Mouse (Mus musculus) spleen, postnatal 36 days (tissue): ENCODE results near the gene Mreg.

ENCODE experiments used
- DNase-seq, 2 experiments: peaks; one replicate each; pipeline ENCODE4 v3.0.0; 2022; ENCODE audit warnings: low spot score in 2 of 2, mixed read lengths in 1 of 2

Gene Mreg

DNA sequence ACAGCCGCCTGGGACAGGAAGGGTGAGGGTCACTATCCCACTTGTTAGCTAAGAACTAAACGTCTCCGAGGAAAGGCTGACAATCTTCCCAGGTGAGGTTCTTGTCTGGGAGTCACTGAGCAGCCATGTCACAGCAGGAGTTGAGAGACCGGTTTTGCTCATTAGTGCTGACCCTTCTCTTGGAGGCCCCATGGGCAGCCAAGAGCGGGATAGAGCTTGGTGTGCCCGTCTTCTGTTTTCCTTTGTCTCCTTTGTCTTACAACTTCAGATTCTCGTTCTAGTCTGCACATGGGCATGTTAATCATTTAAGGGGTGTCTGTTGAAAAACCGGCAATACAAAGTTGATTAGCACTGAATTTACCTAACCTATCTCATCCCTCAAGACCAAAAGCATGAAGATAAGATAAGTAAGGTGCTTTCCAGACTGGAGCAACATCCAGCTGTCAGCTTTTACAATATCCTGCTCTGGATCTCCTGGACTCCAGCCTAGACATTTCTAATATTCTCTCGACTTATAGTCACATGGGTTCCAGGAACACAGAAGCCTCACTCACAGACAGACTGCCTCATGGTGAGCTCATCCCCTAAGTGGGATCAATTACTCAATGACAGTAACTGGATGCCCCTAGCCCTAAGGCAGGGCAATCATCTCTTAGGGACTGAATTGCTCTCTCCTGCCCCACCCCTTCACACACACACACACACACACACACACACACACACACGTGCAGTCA lies 15.3 kb downstream of the Mreg start:
- no peak for DNase-seq

DNA sequence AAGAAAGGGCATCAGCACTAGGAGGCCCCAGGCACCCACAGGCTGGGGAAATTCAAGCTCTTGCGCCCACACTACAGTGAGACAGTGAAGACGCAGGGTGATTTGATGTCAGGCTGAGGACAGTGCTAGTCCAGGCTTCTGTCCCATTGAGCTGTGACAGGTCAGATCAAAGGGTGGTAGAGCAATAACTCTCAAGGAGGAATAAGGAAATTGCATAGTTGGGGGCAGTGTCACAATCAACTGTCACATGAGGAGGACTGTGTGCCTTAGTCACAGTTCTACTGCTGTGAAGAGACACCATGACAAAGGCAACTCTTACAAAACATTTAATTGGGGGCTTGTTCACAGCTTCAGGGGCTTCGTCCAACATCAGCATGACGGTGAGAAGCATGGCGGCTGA lies 16.0 kb downstream of the Mreg start:
- DNase-seq: no peak

DNA sequence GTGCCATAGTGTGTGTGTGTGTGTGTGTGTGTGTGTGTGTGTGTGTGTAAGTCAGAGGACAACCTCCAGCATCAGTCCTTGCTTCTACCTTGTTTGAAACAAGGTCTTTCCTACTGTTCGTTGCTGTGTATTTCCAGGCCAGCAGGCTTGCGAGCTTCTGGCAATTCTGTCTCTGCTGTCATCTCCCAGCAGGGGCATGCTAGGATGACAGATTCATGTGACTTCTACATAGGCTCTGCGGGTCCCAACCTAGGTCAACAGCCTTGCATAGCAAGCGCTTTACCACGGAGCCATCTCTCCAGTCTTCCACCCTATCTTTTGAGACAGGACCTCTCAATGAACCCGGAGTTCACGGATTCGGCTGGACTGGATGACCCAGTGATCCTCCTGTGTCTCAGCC lies 20.7 kb downstream of the Mreg start:
- DNase-seq: no peak

DNA sequence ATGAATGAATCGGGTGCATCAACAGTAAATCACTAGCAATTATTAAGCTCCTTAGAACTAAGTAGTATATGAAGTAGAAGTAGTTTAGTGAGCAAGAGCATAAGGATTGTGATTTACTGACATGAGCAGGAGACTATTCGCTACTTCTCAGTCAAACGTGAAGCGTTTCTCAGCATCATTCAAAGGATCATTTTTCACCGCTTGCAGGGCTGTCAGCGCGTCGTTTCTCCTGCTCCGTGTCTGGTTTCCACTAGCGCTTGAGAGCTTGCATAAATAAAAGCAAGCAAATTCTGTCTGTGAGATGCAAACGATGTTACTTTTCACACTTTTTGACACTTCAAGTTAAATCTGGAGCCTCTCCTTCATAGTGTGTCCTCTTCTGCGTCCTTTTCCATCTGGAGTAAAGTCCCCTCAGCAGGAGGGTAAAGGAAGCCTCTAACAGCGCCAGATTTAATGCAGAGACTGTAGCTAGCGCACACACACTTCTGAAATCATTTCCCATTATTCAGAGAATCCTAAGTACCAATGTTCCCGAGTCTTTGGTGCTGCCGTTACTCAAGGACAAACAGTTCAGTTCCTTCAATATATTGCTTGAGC lies 23.9 kb downstream of the Mreg start:
- DNase-seq: no peak

DNA sequence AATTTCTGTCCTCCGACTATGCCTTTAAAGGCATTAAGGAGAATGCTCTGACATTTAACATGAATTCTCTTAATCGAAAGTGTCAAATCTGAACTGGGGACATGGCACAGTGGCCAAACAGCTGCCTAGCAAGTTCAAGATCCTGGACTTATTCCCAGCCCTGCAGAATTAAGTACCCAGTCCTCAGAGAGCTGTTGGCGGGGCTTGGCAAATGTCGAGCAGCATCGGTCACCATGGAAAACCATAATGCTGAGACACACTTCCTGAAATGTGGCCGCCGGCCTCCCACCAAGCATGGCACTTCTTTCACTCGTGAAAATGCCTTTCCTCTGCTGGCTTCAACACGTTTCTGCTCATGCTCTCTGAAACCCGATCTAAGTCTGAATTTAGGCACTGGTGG lies 24.6 kb downstream of the Mreg start:
- no peak for DNase-seq

DNA sequence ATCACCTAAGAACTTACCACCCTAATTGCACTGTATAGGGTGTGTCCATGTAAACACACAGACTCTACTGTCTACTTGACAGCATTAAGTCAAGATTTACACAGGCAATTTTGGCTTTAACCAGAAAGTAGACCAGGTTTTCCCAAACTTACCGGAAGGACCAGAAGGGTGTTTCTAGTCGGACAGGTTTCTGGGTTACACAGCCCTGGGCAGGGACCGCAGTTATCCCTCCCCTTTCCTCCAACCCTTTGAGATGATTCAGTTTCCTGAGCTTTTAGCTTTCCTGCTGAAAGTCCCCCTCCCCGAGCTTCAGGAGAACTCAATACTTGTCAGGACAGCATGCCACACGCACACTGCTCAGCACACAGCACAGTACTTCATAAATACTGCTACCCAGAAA lies 26.0 kb downstream of the Mreg start:
- no peak for DNase-seq

DNA sequence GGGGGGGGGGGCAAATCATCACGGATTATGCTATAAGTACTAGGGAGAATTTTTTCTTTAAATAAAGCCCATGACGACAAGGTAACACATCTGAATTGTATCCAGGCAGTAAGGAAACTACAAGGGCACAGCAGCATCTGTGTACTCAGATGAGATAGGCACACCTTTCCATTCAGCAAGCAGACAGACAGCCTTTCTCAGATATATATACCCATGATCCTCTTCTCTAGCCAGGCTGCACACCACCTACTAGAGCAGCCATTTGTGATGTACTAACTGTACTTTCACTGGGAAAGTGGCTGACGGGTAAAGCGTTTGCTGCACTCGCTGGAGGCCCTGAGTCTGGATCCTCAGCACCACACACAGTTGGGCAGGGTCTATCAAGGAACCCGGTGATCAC lies 28.6 kb downstream of the Mreg start:
- no peak for DNase-seq

DNA sequence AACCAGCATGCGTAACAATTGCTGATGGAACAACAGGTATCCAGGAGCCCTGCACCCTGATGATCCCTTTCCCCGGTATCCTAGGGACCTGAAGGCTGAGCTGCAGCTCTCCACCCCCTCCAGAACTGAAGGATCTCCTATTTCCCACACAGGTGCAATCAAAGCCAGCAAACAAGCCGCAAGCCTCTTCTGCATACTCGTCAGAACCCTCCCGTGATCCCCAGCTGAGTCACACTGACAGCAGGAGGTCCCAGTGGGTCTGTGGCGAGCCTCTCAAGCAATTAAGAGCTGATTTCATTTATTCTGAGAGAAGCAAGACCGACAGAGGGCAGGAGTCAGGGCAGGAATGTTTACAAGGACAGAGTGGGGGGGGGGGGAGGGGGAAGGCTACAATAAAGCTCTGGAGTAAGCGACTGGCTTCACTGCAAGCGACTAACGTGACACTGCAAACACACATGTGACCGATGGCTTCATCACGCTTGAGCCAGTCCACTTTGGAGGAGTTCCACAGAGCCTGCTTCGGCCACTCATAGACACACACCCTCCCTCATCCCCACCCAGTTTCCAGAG lies 29.1 kb downstream of the Mreg start:
- DNase-seq: no peak

DNA sequence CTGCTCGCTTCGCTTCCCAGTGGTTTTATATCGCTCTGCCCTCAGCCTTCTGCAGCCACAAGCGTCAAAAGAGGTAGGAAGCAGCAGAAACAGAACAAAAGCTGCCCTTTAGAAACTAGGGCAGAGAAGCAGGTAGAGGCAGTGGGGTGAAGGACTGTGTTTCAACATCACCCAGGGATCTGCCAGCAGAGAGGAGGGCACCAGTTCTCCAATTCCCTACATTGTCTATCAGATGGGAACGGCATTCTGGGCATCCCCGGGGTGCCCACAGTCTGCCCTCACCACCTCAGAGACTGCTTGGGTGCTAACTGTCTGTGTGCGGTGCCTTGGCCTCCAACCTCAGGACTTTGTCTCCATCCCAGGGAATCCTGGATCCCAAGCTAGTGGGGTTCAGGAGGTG lies 32.2 kb downstream of the Mreg start:
- DNase-seq: no peak

DNA sequence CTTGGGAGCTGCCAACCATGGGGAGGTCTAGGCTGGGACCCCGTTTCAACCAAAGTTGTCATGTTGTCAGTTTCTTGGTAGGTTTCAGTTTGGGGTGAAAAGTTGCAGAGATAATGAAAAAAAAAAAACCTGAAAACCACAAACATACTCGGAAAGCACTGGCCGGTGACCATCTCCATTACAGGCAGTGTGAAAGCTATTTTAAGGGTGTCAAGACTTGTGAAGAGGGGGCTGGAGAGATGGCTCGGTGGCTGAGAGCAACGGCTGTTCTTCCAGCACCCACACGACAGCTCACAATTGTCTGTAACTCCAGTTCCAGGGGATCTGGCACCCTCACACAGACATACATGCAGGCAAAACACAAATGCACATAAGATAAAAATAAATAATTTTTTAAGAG lies 35.9 kb downstream of the Mreg start:
- no peak for DNase-seq

DNA sequence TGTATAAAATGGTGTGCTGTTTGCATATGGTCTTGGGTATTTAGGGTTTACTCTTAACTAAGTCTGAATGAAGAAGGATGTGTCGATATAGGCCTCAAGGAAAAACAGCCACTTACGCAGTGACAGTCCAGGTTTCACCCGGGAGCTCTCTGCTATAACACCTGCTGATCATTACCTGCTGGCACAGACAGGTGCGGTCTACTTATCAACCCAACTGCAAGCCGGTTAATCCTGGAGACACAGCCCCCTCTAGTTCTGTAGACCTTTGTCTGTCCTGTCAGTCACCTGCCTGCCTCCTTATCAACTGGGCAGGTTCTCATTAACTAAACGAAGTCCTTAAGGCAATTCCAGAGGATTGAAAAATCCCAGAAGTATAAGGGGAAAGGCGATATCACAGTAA lies 37.9 kb downstream of the Mreg start:
- no peak for DNase-seq

DNA sequence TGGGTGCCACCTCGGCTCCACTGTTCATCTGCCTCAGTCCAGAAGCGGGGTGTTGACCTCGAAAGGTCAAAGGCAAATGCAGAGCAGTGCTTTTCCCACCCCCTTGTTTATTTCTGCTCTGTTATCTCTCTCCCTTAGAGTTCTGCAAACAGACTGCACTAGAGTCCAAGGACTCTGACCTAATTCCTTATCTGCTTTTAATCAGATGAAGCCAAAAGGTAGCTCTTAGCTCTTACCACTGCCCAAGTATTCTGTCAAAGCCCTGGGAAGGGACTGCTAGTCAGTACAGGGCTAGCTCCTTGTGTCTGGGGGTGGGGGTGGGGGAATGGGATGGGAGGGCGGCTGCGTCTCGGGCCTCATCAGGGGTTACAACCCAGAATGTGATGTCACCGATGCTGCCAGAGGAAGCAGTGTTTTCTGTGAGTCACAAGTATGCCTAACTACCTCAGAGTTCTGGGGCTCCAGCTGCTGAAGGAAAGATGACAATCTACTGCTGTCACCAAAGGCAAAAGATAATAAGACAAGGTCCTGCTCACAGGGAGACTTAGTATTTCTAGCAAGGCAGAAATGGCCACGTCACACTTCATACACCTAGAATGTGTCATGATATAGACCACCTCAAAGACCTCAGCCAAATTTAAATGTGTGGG lies 38.6 kb downstream of the Mreg start:
- no peak for DNase-seq

DNA sequence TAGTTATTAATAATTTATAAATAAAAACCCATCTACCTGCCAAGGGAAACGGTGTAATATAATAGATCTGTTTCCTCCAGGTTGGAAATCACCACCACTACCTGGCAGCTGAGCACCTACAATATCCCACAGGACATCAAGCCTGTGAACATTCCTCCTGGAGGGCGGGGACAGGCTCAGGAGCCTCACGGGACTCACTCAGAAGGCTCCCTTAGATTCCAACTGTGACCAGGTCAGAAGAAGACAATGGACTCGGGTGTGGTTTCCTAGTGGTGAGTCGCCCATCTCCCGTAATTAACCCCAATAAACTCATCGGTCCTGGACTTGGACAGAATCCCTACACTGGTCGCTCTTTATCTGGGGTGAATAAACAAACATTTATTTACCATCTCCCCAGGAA lies 39.3 kb downstream of the Mreg start:
- no peak for DNase-seq

DNA sequence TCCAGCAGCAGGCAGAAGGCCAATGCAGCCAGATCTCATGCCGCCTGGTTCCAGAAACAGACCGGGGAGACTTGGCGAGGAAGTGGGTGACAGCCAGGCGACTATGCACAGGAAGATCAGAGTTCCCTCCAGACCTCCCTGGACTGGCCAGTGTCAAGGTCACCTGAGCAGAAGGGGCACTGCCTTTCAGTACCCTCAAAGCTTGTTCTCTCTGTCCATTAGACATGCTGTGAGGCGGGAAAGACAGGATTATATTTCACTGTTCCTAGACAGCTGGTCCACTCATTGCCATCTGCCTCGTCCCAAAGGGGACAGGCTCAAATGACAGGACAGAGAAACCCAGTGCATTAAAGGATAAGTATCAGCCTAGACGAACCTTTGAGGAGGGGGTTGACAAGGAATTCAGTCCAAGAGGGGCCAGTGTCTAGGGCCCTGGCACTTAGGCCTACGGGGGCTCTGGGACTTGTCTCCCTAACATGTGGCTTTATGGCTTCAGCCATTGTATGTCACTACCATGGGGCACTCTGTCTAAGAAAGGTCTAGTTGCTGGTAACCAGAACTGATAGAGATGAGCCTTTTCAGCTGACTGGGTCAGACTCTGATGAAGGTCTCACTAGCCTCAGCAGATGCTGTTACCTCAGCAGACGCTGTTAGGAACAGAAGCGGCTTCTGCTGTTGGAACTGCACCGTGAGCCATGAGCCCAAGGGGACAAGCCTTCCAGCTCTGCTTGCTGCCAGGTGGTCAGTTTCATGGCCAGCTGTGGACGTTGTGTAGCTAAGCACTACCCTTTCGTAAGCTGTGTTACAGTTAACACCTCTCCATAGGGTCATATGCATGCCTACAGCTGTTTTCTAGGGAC lies 40.9 kb downstream of the Mreg start:
- no peak for DNase-seq

DNA sequence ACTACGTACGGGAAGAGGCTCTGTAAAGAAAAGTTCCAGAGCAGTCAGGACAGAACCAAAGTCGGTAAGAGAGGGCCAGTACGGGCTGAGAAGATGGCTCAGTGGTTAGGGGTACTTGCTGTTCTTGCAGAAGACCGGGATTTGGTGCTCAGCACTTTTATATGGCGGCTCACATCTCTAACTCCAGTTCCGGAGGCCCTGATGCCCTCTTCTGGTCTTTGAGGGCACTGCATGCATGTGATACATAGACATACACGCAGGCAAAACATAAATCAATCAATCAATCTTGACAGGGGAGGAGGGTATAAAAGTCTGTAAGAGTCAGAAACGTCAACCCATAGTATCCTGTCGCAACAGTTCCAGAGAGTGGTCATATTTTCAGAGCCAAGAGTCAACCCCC lies 45.1 kb downstream of the Mreg start:
- DNase-seq: no peak

DNA sequence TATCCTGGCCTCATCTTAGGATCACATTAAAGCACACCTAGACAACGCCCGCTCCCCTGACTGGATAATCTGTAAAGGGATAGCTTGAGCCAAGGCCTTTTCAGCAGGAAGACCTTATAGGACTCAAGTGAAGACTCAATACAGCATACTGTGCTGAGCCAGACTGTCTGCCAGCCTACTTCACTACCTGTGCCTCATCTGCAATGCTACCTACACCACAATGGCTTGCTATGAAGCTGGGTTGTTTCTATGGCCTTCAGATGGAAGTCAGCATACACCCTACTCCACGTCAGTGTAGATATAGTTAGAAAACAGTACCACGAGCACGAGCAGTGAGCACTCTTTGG lies 45.7 kb downstream of the Mreg start:
- DNase-seq: no peak

DNA sequence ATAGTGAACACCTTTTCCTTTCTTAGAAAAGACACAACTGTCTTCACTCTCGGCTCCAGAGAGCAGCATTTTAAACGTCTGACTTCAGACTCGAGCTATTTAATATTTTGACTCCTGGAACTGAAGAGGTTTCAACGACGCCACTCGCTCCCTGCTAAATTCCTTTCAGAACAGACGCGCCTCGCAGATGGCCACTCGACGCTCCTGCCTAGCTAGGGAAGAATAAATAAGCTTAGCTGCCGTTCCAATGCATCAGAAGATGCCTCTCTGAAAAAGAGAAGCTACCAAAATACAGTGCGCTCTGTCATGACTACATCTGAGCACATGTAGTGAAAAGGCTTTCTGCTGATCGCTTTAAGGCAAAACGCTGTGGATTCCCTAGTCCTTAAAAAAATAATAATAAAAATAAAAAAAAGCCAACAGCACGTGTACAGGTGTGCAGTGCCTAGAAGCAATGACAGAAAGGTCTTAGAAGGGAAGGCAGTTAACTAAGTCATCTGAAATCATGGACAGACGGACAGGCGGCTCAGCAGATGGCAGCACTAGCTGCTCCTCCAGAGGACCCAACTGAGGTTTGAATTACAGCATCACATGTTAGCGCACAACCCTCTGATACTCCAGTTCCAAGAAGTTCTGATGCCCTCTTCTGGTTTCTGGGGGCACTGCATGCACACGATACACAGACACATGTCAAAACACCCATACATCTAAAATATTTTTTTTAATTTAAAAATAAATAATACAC lies 46.2 kb downstream of the Mreg start:
- no peak for DNase-seq

DNA sequence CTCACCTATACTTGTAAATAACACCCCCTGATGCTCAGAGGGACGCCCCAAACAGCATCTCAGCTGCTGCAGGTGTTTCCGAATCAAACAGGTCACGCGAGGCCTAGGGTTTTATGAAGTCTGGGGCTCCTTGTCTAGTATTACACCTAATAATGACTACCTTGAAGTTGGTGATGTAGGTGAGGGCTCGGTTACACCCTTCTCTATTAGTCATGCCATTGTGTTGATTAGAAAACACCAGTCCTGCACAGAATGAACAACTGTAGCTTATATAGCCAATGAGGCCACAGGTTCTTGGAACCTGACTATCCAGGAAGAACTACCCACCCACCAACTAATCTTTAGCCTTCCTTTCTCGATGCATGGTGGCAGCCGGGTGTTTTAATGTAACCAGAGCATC lies 51.8 kb downstream of the Mreg start:
- DNase-seq: no peak

DNA sequence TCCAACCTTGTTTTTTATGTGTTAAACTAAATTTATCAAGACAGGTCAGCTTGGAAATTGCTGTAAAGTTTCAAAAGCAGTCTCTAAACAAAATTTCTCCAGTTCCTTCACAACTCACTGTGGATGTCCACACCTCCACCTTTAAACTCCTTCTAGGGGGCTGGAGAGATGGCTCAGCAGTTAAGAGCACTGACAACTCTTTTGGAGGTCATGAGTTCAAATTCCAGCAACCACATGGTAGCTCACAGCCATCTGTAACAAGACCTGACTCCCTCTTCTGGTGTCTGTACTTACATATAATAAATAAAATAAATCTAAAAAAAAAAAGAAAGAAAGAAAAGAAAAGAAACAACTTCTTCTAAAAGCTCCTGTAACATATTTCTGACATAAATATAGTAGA lies 67.1 kb downstream of the Mreg start:
- DNase-seq: no peak

DNA sequence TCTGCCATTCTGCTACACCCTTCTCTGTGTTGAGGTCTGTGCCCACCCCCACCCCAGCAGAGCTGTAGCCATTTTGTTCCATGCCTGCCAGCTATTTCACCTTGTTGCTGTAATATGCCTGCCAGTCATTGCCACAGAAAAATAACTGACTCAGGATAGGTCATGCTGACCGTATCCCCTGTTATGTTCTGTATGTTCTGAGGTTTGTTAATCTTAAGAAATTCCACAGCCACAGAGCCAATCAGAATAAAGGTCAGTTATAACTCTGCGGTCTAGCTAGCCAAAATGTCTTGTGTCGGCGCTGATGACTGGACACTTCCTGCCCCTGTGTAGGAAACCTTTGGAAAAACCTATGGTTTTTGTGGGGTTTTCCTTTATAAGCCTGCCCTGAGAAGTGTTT lies 67.7 kb downstream of the Mreg start:
- DNase-seq: no peak

DNA sequence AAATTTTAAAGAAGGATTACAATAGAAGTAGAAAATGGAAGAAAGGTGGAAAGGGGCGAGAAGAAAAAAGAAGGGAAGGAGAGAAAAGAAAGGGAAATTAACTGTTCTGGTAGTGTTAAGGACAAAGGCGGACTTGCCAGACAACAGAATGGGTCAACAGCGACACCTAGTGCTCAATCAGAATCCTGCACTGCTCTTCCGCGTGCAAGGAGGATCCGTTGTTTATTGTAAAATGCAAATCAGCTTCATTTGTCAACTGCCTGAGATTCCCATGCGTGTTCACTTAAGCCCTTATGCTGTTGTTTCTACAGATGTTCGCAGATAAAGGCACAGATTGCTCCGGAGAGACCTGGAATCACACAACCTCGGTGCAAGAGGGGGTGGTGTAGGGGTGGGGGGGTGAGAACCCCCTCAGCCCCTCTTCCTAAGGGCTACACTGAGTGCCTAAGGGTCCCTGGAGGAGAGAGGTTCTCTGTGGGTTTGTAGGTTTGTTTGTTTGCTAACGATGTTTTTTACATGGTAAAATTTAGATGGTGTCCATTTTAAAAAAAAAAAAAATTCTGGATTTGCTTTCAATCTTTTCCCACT lies 70.1 kb downstream of the Mreg start:
- no peak for DNase-seq
